Mouse (Mus musculus) E14TG2a.4 (cell line): Measurements from ENCODE around the gene Wnt11.
A peak's percentile ranks its signal among the peaks of the same experiment; 100 is the strongest.

Experiments used
- H3K27me3 ChIP-seq: 2 replicates; pipeline ENCODE4 v1.6.1; 2014; ENCODE audit warnings: low read length, control low read depth; ENCODE audit not compliant: insufficient read depth
- H3K36me3 ChIP-seq: 2 replicates; pipeline ENCODE4 v1.6.1; 2014; ENCODE audit warnings: low read length, control low read depth; ENCODE audit not compliant: insufficient read depth
- H3K4me1 ChIP-seq: replicated peaks from 2 replicates; pipeline ENCODE4 v1.6.1; 2014; ENCODE audit warnings: low read depth, low read length, control low read depth
- H3K4me3 ChIP-seq: replicated peaks from 2 replicates; pipeline ENCODE4 v1.5.1; 2014; ENCODE audit warnings: mild to moderate bottlenecking, low read length
- H3K9me3 ChIP-seq: 2 replicates; pipeline ENCODE4 v1.6.1; 2014; ENCODE audit warnings: low read length, control low read depth
- CTCF ChIP-seq: conservative IDR thresholded peaks from 2 replicates; pipeline ENCODE4 v1.5.1; 2014; ENCODE audit warnings: low read length
- NANOG ChIP-seq: IDR thresholded peaks from 2 replicates; pipeline ENCODE4 v1.6.1; 2014; ENCODE audit warnings: borderline replicate concordance, low read length, mixed read lengths
- POU5F1 ChIP-seq: IDR thresholded peaks from 2 replicates; pipeline ENCODE4 v1.6.1; 2014; ENCODE audit warnings: low read length, borderline replicate concordance

Wnt11 gene

DNA sequence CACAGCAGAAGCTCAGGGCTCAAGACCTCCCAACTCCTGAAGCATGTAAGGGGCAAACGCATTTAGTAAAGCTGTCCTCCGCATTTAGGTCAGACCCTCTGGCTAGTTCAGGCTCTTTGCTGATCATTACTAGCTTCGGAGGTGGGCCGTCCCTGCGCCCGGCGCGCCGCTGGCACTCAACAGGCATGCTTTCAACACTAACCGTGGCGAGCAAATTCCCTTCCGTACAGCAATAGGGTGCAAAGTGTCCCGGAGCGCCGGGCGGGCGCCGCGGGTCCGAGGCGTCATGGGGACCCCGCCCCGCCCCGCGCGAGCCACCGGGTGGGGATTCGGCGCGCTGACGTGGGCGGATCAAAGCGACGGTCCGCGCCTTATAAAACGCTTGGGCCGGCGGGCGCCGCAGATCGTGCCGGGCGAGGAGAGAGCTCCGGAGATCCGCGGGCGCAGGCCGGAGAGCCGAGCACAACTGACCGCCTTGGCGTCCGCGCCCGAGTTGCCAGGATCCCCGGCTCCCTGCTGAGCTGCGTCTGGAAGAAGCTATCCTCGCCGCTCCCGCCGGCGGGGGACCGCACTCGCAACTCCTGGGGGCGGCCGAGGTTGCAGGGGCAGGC, at the start of gene Wnt11:
Gene Wnt11 (plus strand): TSS at position 402 of the 611 bp plus-strand sequence.
- Histone ChIP-seq H3K4me3 (peak within 1 kb of the TSS; percentile 75), H3K36me3 (no peaks in the 10 kb centered on the region), H3K9me3 (no peaks in the 10 kb centered on the region), H3K4me1 (peaks cover 65% of the 10 kb centered on the region), H3K27me3 (peaks cover 99% of the 10 kb centered on the region)
- TF ChIP-seq POU5F1 (no peak), CTCF (no peak), NANOG (no peak)

DNA sequence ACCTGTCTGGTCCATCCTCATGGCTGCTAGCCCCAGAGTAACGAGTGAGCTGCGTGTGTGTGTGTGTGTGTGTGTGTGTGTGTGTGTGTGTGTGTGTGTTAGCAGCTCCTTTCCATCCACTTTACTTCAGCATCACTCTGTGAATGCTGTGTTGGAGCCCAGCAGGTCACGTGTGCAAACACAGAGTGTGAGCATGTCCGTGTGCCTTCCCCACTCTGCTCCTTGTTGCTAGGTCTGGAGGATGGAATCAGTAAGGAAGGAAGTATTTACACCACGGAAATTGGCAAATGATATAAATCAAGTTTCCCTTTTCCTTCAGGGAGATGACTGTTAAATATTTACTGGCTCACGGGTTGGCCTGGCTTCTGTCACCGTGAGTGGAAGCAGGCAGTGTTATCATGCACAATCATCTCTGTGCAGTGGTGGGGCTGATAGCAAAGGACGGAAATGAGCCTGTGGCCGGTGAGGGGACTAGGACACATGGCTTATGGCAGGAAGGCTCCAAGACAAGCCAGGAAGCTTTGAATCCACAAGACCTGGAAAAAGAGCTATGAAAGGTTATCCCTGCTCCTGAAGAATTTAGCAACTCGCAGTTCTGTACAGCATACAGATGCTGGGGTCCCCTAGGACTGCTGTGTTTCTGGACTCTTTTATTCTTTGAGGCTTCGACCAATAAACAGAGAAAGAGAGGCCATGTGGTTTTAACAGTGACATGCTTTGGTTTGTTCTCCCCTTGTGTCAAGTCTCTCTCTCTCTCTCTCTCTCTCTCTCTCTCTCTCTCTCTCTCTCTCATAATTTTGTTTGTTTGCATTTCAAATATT, 47.9 kb upstream of the Wnt11 start:
- Histone ChIP-seq H3K27me3 (peaks cover 52% of the 10 kb centered on the region), H3K36me3 (no peaks in the 10 kb centered on the region), H3K9me3 (no peaks in the 10 kb centered on the region), H3K4me1 (peaks cover 34% of the 10 kb centered on the region), H3K4me3 (no peak overlapping the region)
- TF ChIP-seq CTCF, result no peak
- TF ChIP-seq POU5F1, result no peak
- TF ChIP-seq NANOG, result no peak

GRCm38 (mm10) chr7:98788721-98789120, 46.2 kb upstream of the Wnt11 start:
- peaks cover 34% of the 10 kb centered on the region for H3K4me1 ChIP-seq
- TF ChIP-seq NANOG (no peak), CTCF (no peak), POU5F1 (no peak)
- H3K27me3 ChIP-seq, result peaks cover 44% of the 10 kb centered on the region
- peak overlapping the region; percentile 26; the same call in 1 of the 2 replicates for H3K4me3 ChIP-seq
- H3K36me3 ChIP-seq, result no peaks in the 10 kb centered on the region
- no peaks in the 10 kb centered on the region for H3K9me3 ChIP-seq

DNA sequence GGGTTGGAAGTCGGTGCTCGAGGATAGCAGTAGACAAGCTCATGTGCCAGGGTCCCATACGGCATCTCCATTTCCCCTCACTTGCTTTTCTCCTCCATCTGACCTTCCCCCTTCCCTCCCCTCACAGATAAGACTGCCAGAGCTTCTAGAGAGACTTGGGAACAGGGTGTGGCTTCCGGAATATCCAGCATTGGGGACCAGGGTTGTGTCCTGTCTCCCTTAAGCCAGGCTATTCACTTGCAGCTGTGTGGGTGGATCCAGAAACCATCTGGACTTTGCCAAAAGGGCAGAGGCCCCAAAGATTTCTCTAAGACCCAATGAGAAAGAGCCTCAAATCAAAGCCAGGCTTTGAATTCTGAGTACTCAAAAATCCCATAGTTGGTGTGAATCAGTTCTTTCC, 45.8 kb upstream of the Wnt11 start:
- H3K4me3 ChIP-seq, result peak overlapping the region; percentile 26; the same call in 1 of the 2 replicates
- no peaks in the 10 kb centered on the region for H3K9me3 ChIP-seq
- peaks cover 30% of the 10 kb centered on the region for H3K4me1 ChIP-seq
- TF ChIP-seq CTCF (no peak), POU5F1 (no peak), NANOG (no peak)
- peaks cover 42% of the 10 kb centered on the region for H3K27me3 ChIP-seq
- no peaks in the 10 kb centered on the region for H3K36me3 ChIP-seq

- no peaks in the 10 kb centered on the region for H3K9me3 ChIP-seq
- no peak for TF ChIP-seq POU5F1
- no peak for TF ChIP-seq NANOG
- TF ChIP-seq CTCF, result no peak
- H3K4me3 ChIP-seq, result no peak overlapping the region
- H3K4me1 ChIP-seq, result peaks cover 31% of the 10 kb centered on the region
- H3K27me3 ChIP-seq, result peaks cover 30% of the 10 kb centered on the region
- no peaks in the 10 kb centered on the region for H3K36me3 ChIP-seq
These were observed 43.0 kb upstream of the Wnt11 start for GRCm38 (mm10) chr7:98791864-98792263.

GRCm38 (mm10) chr7:98793811-98794210, 41.1 kb upstream of the Wnt11 start:
- Histone ChIP-seq H3K27me3 (peaks cover 16% of the 10 kb centered on the region), H3K4me1 (peaks cover 38% of the 10 kb centered on the region), H3K9me3 (no peaks in the 10 kb centered on the region), H3K36me3 (no peaks in the 10 kb centered on the region), H3K4me3 (no peak overlapping the region)
- TF ChIP-seq POU5F1 (no peak), CTCF (no peak), NANOG (no peak)

GRCm38 (mm10) chr7:98794444-98794843, 40.5 kb upstream of the Wnt11 start:
- peaks cover 16% of the 10 kb centered on the region for H3K27me3 ChIP-seq
- no peak overlapping the region for H3K4me3 ChIP-seq
- no peaks in the 10 kb centered on the region for H3K36me3 ChIP-seq
- no peak for TF ChIP-seq NANOG
- no peak for TF ChIP-seq POU5F1
- TF ChIP-seq CTCF, result no peak
- no peaks in the 10 kb centered on the region for H3K9me3 ChIP-seq
- peaks cover 35% of the 10 kb centered on the region for H3K4me1 ChIP-seq

- Histone ChIP-seq H3K27me3 (peaks cover 16% of the 10 kb centered on the region), H3K36me3 (no peaks in the 10 kb centered on the region), H3K4me3 (no peak overlapping the region), H3K9me3 (no peaks in the 10 kb centered on the region), H3K4me1 (peaks cover 33% of the 10 kb centered on the region)
- TF ChIP-seq CTCF (no peak), POU5F1 (no peak), NANOG (no peak)
These were observed 39.3 kb upstream of the Wnt11 start for GRCm38 (mm10) chr7:98795637-98796036.
